Mouse (Mus musculus): ENCODE measurements at regions not wholly inside any gene's neighbourhood (a gene's known extent, or its start where the extent isn't known, plus 50 kb on each side); places are given as distances from the start of the nearest gene placed in this dataset. TPM values are rescaled to one million over a fixed set of nuclear protein-coding genes. Genes with fewer than 3 reads are reported as not detected.

Small RNA genes lying in the stretch of these regions (microRNA-seq; reads per million reads assigned to microRNA genes)
- not detected for gene Gm23263
- not detected for gene Gm25399

Data from hindbrain, embryonic 13.5 days (tissue).